Mouse (Mus musculus): Measurements from ENCODE around the gene Araf.
A peak's percentile ranks its signal among the peaks of the same experiment; 100 is the strongest.
"Not testable (repeated sequence)": the region's sequence is repeated elsewhere in the genome, so short reads cannot be mapped to it uniquely, and the experiment has no call there.

Gene Araf

DNA sequence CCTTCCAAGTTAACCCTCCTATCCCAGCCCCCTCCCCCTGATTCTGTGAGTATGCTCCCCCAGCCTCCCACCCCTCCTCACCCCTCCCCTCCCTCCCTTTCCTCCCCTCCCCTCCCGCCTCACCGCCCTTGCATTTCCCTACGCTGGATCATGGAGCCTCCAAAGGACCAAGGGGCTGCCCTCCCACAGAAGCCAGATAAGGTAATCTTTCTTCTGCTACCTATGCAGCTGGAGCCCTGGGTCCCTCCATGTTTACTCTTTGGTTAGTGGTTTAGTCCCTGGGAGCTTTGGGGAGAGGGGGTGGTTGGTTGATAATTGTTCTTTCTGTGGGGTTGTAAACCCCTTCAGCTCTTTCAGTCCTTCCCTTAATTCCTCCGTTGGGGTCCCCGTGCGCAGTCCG lies at the start of gene Araf:
TSS of gene Araf (plus strand) at position 134 of the 400 bp plus-strand sequence.
- peak; percentile 41 for DNase-seq (ENCODE audit: low spot score)

DNA sequence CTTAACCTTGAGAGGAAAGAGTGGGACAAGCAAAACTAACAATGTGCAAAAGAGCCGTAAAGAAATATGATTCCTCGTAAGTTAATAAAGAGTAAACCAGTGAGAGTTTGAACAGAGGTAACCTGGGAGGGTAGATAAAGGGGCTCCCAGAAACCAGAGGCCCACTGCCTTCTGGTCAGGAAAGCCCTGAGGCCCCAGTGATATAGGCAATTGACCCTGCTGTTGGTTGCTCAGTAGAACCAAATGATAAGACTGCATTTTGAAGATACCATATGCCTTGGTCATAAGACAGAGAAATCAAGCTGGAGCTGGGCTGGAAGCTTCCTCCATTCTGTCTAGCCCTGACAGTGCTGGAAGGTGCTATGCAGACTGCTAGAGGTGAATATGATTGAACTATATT lies 48.8 kb upstream of the Araf start:
- DNase-seq (ENCODE audit: low spot score): no peak

DNA sequence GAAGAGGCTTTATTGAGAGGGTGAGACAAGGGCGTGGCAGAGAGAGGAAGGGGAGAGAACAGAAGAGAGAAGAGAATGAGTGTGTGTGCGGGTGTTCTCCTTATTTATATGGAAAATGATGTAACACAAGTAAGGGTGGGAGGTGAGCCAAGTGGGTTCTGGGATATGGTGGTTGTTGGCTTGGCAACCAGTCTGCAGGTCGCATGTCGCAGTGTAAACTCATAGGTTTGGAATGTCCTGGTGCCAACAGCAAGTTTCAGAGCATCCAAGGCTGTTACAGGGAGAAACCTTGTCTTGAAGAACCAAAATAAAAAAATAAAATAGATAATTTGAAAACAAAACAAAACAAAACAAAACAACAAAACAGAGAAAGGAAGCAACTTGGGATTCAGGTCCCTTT lies 36.4 kb upstream of the Araf start:
- no peak for DNase-seq (ENCODE audit: low spot score)

DNA sequence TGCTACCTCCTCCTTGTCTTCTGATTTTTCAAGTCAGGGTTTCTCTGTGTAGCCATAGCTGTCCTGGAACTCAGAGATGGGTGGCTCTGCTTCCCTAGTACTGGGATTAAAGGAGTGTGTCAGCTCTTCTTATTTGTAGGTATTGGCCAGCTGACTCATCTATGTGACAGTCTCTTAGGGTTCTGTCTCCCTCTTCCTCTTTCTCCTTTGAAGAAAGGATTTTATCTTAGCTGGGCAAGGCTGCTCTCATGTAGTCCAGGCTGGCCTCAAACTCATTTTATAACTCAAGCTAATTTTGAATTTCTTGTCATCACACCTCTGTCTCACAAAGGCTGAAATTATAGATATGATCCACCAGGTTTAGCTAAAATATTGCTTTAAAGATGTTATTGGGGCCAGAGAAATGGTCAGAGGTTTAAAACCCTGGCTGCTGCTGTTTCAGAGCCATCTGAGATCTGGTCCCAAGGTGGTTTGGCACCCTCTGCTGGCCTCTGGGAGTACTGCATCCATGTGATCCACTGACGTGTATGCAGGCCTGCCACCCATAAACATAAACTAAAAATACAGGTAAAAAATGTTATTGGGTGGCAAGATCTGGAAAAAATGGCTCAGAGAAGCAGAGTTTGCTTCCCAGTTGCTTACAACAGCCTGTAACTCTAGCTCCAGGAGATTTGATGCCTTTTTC lies 26.8 kb upstream of the Araf start:
- peak; percentile 90 for DNase-seq (ENCODE audit: low spot score)

DNA sequence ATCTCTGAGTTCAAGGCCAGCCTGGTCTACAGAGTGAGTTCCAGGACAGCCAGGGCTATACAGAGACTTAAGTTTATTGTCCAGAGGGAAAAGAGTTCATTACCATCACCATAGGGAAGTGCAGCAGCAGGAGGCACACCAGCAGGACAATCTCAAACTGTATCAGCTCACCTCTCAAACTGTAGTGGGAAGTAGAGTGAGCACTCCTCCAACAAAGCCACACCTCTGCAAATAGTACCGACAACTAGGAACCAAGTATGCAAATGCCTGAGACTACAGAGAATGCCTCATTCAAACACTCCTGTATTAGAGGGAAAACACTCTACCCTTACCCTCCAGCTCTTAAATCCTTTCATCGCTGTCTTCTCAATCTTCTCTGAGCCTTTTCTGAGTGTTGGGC lies 25.9 kb upstream of the Araf start:
- no peak for DNase-seq (ENCODE audit: low spot score)

DNA sequence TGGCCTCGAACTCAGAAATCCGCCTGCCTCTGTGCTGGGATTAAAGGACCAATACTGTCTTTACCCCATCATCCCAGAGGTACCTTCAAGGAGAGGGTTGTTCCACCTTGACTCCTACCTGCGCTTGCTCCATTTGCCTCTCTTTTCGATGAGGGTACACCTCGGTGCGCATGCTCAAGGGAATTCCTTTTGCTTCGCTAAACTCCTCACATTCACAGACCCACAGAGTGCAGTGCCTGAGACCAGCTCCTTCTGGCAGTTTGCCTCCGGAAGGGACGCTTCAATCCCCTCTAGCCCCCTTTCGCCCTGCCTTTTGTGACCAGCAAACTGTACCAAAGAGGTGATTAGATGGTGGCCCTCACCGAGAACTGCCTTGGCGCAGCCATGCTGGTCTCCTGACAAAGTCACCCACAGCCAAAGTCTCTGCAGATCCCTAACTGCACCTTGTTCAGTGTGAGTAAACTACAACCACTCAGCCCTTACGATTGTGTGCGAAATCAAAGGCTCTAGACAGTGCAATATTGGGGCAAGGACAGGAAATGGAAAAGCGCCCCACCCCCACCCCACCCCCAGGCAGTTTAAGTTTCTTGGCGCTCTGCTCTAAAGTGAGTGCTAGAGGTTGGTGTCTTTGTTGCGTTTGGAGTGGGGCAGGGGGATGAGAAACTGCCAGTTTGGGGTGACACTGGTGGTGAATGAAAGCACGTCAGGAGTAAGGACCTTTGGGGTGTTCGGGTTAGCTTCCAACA lies 22.2 kb upstream of the Araf start:
- DNase-seq (ENCODE audit: low spot score): no peak

DNA sequence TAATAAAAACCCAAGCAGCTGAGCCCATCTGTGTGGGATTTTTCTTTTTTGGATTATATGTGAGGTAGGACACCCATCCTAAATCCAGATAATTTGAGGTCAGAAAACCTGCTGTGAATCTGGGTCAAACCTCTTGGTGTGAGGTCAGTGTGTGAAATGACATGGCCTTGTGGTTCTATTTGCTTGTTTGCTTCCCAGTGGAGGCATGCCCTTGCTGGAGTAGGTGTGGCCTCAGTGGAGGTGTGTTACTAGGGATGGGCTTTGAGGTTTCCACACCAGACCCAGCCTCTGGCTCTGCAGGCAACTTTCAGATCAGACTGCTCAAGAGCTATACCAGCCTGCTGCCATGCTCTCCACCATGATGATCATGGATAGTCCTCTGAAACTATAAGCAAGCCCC lies 20.0 kb upstream of the Araf start:
- no peak for DNase-seq (ENCODE audit: low spot score)

DNA sequence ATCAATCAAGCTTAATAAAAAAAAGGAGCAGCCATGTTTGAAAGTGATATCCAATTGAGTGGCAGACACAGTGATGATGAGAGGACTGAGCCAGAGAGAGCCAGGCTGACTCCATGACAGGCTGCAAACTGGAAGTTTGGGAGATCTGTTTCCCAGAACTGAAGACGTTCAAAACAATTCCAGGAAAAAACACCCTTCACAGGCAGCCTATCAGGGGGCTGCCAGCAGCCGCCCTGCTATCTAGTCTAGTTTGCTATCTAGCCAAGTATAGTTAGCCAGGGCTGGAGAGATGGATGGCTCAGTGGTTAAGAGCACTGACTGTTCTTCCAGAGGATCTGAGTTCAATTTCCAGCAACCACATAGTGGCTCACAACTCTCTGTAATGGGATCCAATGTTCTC lies 10.3 kb upstream of the Araf start:
- no peak for DNase-seq (ENCODE audit: low spot score)

DNA sequence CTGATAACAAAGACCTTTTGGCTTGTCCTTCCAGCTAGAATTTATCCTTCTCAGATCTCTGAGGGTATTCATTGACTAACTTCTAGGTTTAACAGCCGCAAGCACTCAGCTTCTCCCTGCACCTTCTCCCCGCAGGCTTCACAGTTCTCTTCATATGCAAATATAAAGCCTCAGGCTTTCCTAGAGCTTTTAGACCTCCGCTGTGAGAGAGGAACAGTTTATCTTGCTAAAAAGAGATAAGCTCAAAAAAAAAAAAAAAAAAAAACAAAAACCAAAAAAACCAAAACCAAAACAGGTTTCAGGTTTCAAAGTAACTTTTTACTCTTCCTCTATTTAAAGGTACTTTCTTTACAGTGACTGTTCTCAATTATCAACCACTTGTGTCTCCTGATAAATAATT lies 5.2 kb upstream of the Araf start:
- no peak for DNase-seq (ENCODE audit: low spot score)

DNA sequence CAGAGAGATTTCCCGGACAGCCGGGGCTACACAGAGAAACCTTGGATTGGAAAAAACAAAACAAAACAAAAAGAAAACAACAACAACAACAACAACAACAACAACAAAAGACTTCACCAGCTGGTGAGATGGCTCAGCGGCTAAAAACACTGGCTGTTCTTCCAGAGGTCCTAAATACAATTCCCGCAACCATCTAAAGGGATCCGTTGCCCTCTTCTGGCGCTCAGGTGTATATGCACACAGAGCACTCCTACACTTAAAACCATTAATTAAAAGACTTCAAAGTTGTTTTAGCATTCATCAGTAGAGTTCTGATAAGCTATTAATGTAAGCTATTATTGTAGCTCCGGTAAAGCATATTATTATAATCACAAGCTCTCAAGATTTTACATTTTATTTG lies 4.4 kb upstream of the Araf start:
- no peak for DNase-seq (ENCODE audit: low spot score)

DNA sequence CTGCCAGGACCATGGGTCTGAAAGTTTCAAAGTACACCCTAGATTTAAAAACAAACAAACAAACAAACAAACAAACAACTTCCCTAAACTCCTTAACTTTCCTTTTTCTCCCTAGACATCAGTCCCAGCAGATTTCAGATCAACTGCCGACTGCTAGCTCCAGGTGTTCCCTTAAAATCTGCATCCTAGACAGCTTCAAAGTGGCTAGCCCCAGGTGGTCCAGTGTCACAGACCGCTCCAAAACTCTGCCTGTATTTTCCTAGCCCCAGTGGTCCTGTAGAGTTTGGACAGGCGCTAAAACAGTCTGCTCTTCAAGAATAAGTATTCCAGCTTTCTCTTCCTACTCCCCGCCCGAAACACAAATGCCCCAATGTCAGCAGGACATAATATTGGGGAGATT lies 3.4 kb upstream of the Araf start:
- no peak for DNase-seq (ENCODE audit: low spot score)

DNA sequence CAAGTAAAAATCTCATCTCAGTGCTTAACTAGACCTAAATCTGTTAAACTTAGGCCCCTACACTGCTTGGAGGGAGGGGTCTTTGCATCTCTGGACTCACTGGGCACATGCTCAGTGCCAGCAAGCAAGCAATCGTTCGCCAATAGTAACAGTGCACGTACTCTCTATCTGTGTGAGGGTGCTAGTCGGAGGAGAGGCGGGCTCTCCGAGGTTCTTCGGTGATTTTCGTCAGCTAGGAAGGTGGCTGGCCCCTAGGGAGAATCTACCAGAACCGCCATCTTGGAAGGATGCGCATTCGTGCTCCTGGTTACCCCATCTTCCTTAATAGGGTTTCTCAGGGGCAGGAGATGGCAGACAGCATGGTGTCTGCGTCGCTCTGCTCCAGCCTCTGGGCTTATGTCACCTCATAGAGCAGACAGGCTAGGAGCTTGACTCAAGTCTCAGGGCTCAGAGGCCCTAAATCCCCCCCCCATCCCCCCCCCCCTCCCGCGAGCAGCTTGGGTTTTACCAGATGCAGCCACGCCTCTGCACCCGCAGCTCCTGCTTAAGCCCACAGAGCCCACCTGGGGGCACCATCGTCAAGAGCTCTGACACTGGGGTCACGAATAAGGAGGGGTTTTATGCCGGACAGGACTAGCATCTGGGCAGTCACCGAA lies 655 bp downstream of the Araf start:
- peak; percentile 81 for DNase-seq (ENCODE audit: low spot score)

DNA sequence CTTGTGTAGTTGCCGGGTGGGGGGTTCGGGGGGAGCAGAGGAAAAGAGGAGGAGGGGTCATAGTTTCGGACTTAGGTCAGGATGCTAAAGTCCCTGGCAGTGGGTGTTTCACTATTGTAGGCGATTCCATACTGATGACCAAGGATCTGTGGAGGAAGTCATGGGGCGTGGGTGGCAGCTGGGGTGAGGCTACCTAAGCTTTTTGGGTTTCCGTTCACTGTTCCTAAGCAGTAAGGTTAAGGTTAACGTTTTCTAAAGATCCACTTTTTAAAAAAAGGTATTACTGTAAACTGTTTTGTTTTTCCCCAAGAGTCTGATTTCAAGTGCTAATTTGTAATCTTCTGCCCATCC lies 1.2 kb downstream of the Araf start:
- no peak for DNase-seq (ENCODE audit: low spot score)

DNA sequence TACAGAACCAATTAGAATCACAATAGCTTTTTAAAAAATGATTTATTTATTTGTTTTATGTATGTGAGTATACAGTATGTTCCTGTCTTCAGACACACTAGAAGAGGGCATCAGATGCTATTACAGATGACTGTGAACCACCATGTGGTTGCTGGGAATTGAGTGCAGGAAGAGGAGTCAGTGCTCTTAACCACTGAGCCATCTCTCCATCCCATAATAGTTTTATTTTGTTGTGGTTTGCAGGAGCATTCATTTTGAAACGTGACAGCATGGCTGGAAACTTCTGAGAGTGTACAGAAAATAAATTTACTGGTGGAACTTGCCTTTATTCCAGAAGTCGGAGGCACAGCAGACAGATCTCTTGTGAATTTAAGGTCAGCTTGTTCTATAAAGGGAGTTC lies 3.8 kb downstream of the Araf start:
- DNase-seq (ENCODE audit: low spot score): no peak

DNA sequence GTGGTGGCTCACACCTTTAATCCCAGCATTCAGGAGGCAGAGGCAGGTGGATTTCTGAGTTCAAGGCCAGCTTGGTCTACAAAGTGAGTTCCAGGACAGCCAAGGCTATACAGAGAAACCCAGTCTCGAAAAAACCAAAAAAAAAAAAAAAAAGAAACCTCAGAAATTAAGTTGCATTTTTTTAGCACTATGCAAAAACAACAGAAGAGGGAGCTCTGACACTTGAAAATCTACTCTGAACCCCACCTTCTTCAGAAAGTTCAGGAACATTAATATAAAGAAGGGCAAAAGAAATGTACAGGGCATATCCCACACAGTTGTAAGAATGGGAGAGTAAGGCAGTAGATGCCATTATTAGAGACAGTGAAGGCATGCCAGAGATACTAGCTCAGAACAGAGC lies 6.7 kb downstream of the Araf start:
- DNase-seq (ENCODE audit: low spot score): not testable (repeated sequence)

DNA sequence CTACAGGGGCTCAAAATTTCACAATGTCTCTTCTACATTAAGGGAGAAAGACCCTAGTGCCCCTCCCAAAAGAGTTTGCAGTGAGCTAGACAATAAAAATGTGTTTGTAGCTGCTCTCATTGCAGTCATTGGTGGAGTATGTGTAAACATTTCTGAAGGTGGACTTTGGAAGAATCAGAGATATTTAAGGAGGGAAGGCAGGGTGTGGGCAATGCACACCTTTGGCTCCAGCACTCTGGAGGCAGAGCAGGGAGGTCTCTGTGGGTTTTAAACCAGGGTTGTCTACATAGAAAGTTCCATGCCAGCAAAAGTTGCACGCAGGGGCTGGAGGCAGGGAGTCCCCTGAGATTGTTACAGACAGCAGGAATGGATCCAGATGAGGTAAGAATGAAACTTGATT lies 8.7 kb downstream of the Araf start:
- no peak for DNase-seq (ENCODE audit: low spot score)

DNA sequence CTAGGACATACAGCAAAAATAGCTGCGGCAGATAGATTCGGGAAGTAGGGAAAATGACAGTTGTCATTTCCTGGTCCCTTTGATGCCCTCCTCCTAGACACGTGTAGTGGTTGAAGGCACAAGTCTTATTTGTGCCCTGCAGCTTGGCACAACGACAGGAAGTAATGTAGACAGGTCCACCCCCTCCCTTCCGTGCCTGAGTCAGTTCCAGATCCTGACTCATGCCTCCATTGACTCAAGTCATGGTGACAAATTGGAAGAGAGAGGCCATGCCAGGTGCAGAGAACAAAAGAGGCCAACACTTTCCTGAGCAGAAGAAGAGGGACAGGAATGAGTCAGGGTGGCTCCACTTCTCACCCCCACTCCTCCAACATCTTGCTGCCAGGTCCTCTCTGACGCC lies 19.4 kb downstream of the Araf start:
- DNase-seq (ENCODE audit: low spot score): no peak

DNA sequence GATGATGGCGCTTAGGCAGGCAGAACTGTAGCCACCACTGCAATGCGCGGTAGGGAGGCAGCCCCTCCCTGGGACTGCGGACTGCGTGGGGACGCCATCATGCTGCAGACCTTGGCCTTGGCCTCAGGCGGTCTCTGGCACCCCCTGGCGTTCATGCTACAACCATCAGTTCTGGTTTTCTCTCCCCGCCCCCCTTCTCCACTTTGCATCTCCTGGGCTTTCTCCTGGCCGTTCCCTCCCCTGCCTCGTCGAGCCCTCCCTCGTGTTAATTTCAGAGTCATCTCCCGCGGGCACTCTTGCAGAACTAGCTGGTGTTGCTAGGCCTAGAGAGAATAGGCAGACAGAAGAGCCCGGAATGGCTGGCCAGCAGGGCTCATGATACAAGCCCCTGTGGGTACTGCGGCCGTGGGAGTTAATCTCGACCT lies 21.6 kb downstream of the Araf start:
- peak; percentile 92 for DNase-seq (ENCODE audit: low spot score)

DNA sequence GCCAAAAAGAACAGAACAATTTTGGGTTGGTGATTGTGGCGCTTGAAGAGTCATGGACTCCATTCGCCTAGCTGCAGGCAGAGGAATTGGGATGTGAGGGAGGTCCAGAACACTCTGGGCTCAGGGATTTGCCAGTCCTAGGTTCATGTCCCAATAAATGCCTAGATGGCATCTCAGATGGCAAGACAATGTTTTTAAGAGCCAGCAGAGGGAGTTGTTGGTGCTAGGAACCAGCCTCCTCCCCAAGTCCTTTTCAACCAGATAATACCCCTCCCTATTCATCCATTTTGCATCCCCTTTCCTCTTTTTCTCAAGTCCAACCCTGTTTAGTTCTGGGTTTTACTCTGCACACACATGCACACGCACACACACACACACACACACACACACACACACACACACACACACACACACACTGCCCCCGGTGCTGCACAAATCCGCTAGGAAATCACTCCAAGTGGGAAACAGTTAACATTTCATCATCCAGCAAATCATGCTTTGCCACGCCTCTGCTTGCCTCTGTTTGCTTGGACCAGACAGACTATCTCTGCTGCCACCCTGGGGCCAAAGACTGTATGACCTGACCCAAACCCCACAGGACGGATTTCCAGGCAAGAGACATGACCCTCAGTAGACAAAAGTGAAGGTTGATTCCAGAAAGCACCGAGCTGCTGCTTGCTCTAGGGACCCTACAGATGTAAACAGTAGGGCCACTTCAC lies 22.3 kb downstream of the Araf start:
- DNase-seq (ENCODE audit: low spot score): peak; percentile 74

DNA sequence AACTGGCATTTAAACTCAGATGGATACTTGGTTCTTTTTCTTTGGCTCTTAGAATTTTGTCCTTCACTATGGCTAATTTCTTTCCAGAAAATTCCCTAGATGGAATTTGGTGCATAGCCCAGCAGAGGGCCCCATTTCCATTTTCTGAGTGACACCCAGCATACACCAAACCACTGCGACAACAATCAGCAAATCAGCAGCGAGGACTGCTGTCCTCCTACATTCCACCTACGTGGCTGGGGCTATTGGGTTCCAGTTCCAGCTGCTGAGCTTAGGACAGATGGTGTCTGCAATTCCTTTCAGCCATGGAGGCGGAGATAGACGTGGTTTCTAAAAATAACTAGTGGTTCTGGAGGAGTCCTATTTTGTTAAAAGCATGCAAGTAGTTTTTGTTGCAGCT lies 31.3 kb downstream of the Araf start:
- DNase-seq (ENCODE audit: low spot score): peak; percentile 57

DNA sequence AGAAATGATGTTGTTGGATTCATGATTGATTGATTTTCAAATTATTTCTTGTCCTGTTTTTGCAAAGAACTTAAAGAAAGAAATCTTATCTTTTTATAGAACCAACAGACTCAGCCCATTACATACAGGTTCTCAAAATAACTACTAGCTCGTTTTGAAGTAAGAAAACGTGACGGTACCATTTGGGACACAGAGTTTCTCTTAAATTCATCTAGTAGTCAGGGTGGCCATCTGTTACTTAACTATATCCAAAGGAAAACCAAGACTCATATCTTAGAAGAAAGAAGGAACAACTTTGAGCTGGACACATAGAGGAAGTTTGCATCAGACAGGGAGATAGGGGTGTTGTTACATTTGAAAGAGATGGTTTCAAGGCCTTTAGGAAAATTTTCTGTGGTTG lies 49.6 kb downstream of the Araf start:
- no peak for DNase-seq (ENCODE audit: low spot score)

DNA sequence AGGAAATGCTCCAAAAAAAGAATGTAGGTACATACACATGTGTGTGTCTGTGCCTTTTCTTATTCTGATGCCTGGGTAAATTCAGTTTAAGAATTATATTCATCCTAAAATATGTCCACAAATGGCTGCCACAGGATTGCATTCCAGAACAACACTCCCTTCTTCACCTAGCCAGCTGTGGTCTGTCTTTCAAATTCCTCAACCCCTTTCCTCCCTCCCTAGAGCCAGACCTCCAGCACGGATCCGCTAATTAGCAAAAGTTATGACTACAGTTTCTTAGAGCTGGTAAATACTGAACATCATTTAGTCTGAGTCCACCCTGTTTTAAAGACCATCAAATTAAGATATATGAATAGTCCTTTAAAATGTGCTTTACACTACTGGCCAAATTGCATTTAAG lies 50.2 kb downstream of the Araf start:
- DNase-seq (ENCODE audit: low spot score): no peak

Measured in testis, postnatal 10 days (tissue).